Mouse (Mus musculus) midbrain, embryonic 11.5 days (tissue): ENCODE data around the gene Pigl. TPM values are rescaled to one million over a fixed set of nuclear protein-coding genes. Genes with fewer than 3 reads are reported as not detected.

Experiments
- ATAC-seq: fragments of 200-750 bp; cut with Nextera tagmentation; 2 replicates; pipeline ENCODE4 v1.8.0; 2017; ENCODE audit warnings: moderate TSS enrichment, moderate library complexity; ENCODE audit not compliant: low FRiP score
- DNase-seq: peaks from one replicate; pipeline ENCODE4 v3.0.0; 2015; ENCODE audit warnings: low spot score; ENCODE audit errors: missing footprints
- H3K27ac ChIP-seq: fragments of 300-500 bp; sonication (generic); 2 replicates; pipeline ENCODE4 v1.5.1; 2014; ENCODE audit warnings: low read depth, low read length
- H3K27me3 ChIP-seq: fragments of 300-500 bp; sonication (generic); 2 replicates; pipeline ENCODE4 v1.6.1; 2014; ENCODE audit warnings: mild to moderate bottlenecking, low read length, moderate library complexity, mixed read lengths; ENCODE audit not compliant: control insufficient read depth, insufficient read depth
- H3K36me3 ChIP-seq: fragments of 300-500 bp; sonication (generic); 2 replicates; pipeline ENCODE4 v1.6.1; 2014; ENCODE audit warnings: mild to moderate bottlenecking, low read length, moderate library complexity, mixed read lengths; ENCODE audit not compliant: control insufficient read depth, insufficient read depth
- H3K4me1 ChIP-seq: fragments of 300-500 bp; sonication (generic); 2 replicates; pipeline ENCODE4 v1.6.1; 2014; ENCODE audit warnings: low read length; ENCODE audit not compliant: control insufficient read depth, insufficient read depth
- H3K4me2 ChIP-seq: fragments of 300-500 bp; sonication (generic); 2 replicates; pipeline ENCODE4 v1.6.1; 2014; ENCODE audit warnings: mild to moderate bottlenecking, moderate library complexity
- H3K4me3 ChIP-seq: fragments of 300-500 bp; sonication (generic); 2 replicates; pipeline ENCODE4 v1.5.1; 2014; ENCODE audit warnings: low read depth, low read length
- H3K9ac ChIP-seq: fragments of 300-500 bp; sonication (generic); 2 replicates; pipeline ENCODE4 v1.6.1; 2014; ENCODE audit warnings: low read length
- H3K9me3 ChIP-seq: fragments of 300-500 bp; sonication (generic); 2 replicates; pipeline ENCODE4 v1.6.1; 2016; ENCODE audit warnings: low read length; ENCODE audit not compliant: control insufficient read depth
- WGBS: fragments of 180-500 bp; shearing (Covaris S2); extraction: QIAGEN DNeasy Blood & Tissue Kit; methylation state at CpG from one replicate; pipeline ENCODE4 v1.1.7; 2014; 5-methylcytosine and 5-hydroxymethylcytosine counted together
- polyA plus RNA-seq: library from polyadenylated mRNA; unstranded; fragments of >200 nt; fragmentation: Nextera tagmentation; extraction: Ambion mirVana; gene quantifications from 2 replicates; pipeline ENCODE4 v1.2.1, GENCODE M21; 2014

Gene Pigl
- polyA plus RNA-seq, 1 experiment from 2014 or later, result 15.4 TPM

GRCm38 (mm10) chr11:62541581-62541980 lies 83.3 kb downstream of the Pigl start:
- Histone ChIP-seq H3K4me3 (no peak overlapping the region), H3K27ac (no peak overlapping the region), H3K4me1 (peaks cover 10% of the 10 kb centered on the region), H3K9me3 (no peaks in the 10 kb centered on the region), H3K36me3 (no peaks in the 10 kb centered on the region), H3K9ac (no peak overlapping the region), H3K4me2 (no peak overlapping the region), H3K27me3 (0 out of 2 replicates have a peak, but pooled peaks cover 2% of the 10 kb centered on the region)
- ATAC-seq (no peak), DNase-seq (no peak)
- 87% methylated on average over 8 of the region's 8 CpGs for WGBS

GRCm38 (mm10) chr11:62543991-62544390 lies 85.7 kb downstream of the Pigl start:
- Histone ChIP-seq H3K27ac (no peak overlapping the region), H3K9ac (no peak overlapping the region), H3K36me3 (no peaks in the 10 kb centered on the region), H3K27me3 (no peaks in the 10 kb centered on the region), H3K4me3 (no peak overlapping the region), H3K4me1 (no peaks in the 10 kb centered on the region; the same call in none of the 2 replicates), H3K4me2 (no peak overlapping the region), H3K9me3 (no peaks in the 10 kb centered on the region)
- no peak for DNase-seq
- ATAC-seq, result no peak
- WGBS, result 86% methylated on average over 3 of the region's 3 CpGs

GRCm38 (mm10) chr11:62549782-62550181 lies 91.5 kb downstream of the Pigl start:
- Histone ChIP-seq H3K4me1 (peaks cover 21% of the 10 kb centered on the region), H3K4me2 (peak overlapping the region; percentile 95), H3K36me3 (peaks cover 6% of the 10 kb centered on the region; the same call in 1 of the 2 replicates), H3K27ac (peak overlapping the region; percentile 86; the same call in 1 of the 2 replicates), H3K4me3 (peak overlapping the region; percentile 78), H3K9me3 (no peaks in the 10 kb centered on the region), H3K9ac (peak overlapping the region; percentile 88), H3K27me3 (no peaks in the 10 kb centered on the region)
- WGBS, result 40% methylated on average over 5 of the region's 5 CpGs
- DNase-seq, result peak; percentile 89
- no peak for ATAC-seq

GRCm38 (mm10) chr11:62550227-62550685 lies 92.0 kb downstream of the Pigl start:
- no peak; the same call in 1 of the 2 replicates for ATAC-seq
- Histone ChIP-seq H3K4me2 (peak overlapping the region; percentile 95), H3K9me3 (no peaks in the 10 kb centered on the region), H3K9ac (peak overlapping the region; percentile 88), H3K4me1 (peaks cover 23% of the 10 kb centered on the region), H3K36me3 (peaks cover 7% of the 10 kb centered on the region; the same call in 1 of the 2 replicates), H3K4me3 (peak overlapping the region; percentile 78), H3K27ac (peak overlapping the region; percentile 86), H3K27me3 (no peaks in the 10 kb centered on the region)
- peak; percentile 96 for DNase-seq
- 8% methylated on average over 11 of the region's 11 CpGs for WGBS

- peak; percentile 96 for ATAC-seq
- Histone ChIP-seq H3K4me1 (peaks cover 23% of the 10 kb centered on the region), H3K4me3 (peak within 1 kb of the TSS; percentile 78), H3K4me2 (peak within 1 kb of the TSS; percentile 95), H3K9ac (peak within 1 kb of the TSS; percentile 88), H3K36me3 (peaks cover 7% of the 10 kb centered on the region; the same call in 1 of the 2 replicates), H3K27ac (peak within 1 kb of the TSS; percentile 86), H3K27me3 (no peaks in the 10 kb centered on the region), H3K9me3 (no peaks in the 10 kb centered on the region)
- DNase-seq, result peak; percentile 100
- under 1% methylated on average over 40 of the region's 40 CpGs for WGBS
Observed at GRCm38 (mm10) chr11:62550727-62551225, 92.5 kb downstream of the Pigl start, which contains the start of gene Ubb. Ubb (plus strand) TSS chr11:62551171.

- H3K27me3 ChIP-seq, result no peaks in the 10 kb centered on the region
- peak; percentile 85 for ATAC-seq
- WGBS, result under 1% methylated on average over 58 of the region's 58 CpGs
- peak overlapping the region; percentile 78 for H3K4me3 ChIP-seq
- peaks cover 7% of the 10 kb centered on the region; the same call in 1 of the 2 replicates for H3K36me3 ChIP-seq
- peak; percentile 99 for DNase-seq
- peak overlapping the region; percentile 95 for H3K4me2 ChIP-seq
- H3K9ac ChIP-seq, result peak overlapping the region; percentile 88
- H3K27ac ChIP-seq, result peak overlapping the region; percentile 57
- H3K4me1 ChIP-seq, result peaks cover 23% of the 10 kb centered on the region
- no peaks in the 10 kb centered on the region for H3K9me3 ChIP-seq
Observed at GRCm38 (mm10) chr11:62551226-62552119, 93.2 kb downstream of the Pigl start.

- Histone ChIP-seq H3K27me3 (no peaks in the 10 kb centered on the region), H3K4me1 (peaks cover 23% of the 10 kb centered on the region), H3K4me2 (peak overlapping the region; percentile 94), H3K4me3 (peak overlapping the region; percentile 44), H3K27ac (no peak overlapping the region), H3K9me3 (no peaks in the 10 kb centered on the region), H3K36me3 (peaks cover 7% of the 10 kb centered on the region; the same call in 1 of the 2 replicates), H3K9ac (peak overlapping the region; percentile 50; the same call in 1 of the 2 replicates)
- 46% methylated on average over 1 of the region's 1 CpGs for WGBS
- DNase-seq (peak; percentile 81), ATAC-seq (no peak)
Observed at GRCm38 (mm10) chr11:62553186-62553585, 94.9 kb downstream of the Pigl start.

GRCm38 (mm10) chr11:62553633-62554032 lies 95.4 kb downstream of the Pigl start:
- H3K4me3 ChIP-seq, result peak overlapping the region; percentile 44
- peak; percentile 85 for DNase-seq
- ATAC-seq, result no peak
- H3K4me2 ChIP-seq, result peak overlapping the region; percentile 94
- H3K9ac ChIP-seq, result peak overlapping the region; percentile 50; the same call in 1 of the 2 replicates
- H3K27ac ChIP-seq, result no peak overlapping the region
- peaks cover 23% of the 10 kb centered on the region for H3K4me1 ChIP-seq
- peaks cover 7% of the 10 kb centered on the region; the same call in 1 of the 2 replicates for H3K36me3 ChIP-seq
- H3K27me3 ChIP-seq, result no peaks in the 10 kb centered on the region
- H3K9me3 ChIP-seq, result no peaks in the 10 kb centered on the region
- WGBS, result 84% methylated on average over 5 of the region's 5 CpGs
